Mouse (Mus musculus): Measurements from ENCODE around the gene Toe1.
A peak's percentile ranks its signal among the peaks of the same experiment; 100 is the strongest.

DNA sequence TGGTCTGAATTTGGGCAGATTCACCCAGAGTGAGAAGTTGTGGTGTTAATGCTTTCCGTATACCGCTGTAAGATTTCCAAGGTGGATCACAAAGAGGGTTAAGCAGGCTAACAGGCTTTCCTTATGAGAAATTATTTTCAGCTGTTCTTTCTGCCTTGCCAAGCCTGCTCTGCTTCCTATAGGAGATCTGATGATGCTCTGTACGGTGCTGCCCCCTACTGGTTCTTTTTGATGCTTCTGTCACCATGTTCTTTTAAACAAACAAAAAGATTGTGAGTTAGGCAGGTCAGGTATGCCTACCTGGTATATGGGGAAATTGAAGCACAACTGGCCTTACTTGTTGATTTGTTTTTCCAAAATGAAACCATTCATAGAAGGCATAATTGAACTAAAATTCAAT, 18.5 kb downstream of the Toe1 start:
- no peak for TF ChIP-seq POLR2A (IDR thresholded peaks at IDR 0.05; ENCODE audit: borderline replicate concordance, control insufficient read depth, low read depth, low read length)
- TF ChIP-seq CTCF (IDR thresholded peaks at IDR 0.05; ENCODE audit: control insufficient read depth, insufficient read depth, low read length): peak; percentile 48
